Mouse (Mus musculus) spleen, adult 2 months (tissue): ENCODE data around the gene Vmn1r32. TPM values are rescaled to one million over a fixed set of nuclear protein-coding genes. Genes with fewer than 3 reads are reported as not detected.

Experiments used
- DNase-seq, 2 experiments: peaks; one replicate each; pipeline versions ENCODE4 v3.0.0 to v3.0.0-alpha.2; 2012 to 2021; ENCODE audit warnings: low spot score in 2 of 2, low read depth in 1 of 2
- H3K27ac ChIP-seq: fragments of 200-500 bp; 2 replicates; pipeline ENCODE4 v1.5.1; 2012; ENCODE audit warnings: low read length, inconsistent platforms; ENCODE audit not compliant: insufficient read depth
- H3K27me3 ChIP-seq: fragments of 200-500 bp; 2 replicates; pipeline ENCODE4 v1.6.1; 2012; ENCODE audit warnings: mild to moderate bottlenecking, moderate library complexity, low read length, inconsistent platforms; ENCODE audit not compliant: control insufficient read depth, insufficient read depth
- H3K36me3 ChIP-seq: fragments of 200-500 bp; 2 replicates; pipeline ENCODE4 v1.6.1; 2012; ENCODE audit warnings: mild to moderate bottlenecking, low read length, inconsistent platforms; ENCODE audit not compliant: control insufficient read depth, insufficient read depth
- H3K4me1 ChIP-seq: fragments of 200-500 bp; 2 replicates; pipeline ENCODE4 v1.6.1; 2011; ENCODE audit warnings: inconsistent platforms; ENCODE audit not compliant: control insufficient read depth, insufficient read depth, insufficient read length
- H3K4me3 ChIP-seq: fragments of 200-500 bp; 2 replicates; pipeline ENCODE4 v1.5.1; 2011; ENCODE audit warnings: mild to moderate bottlenecking, inconsistent platforms; ENCODE audit not compliant: insufficient read depth, insufficient read length; ENCODE audit errors: extremely low read depth
- CTCF ChIP-seq: fragments of 200-500 bp; IDR thresholded peaks from 2 replicates; pipeline ENCODE4 v1.5.1; 2011; ENCODE audit warnings: mild to moderate bottlenecking, inconsistent platforms; ENCODE audit not compliant: insufficient read depth, insufficient read length, insufficient replicate concordance; ENCODE audit errors: extremely low read depth
- POLR2A ChIP-seq: fragments of 200-500 bp; IDR thresholded peaks from 2 replicates; pipeline ENCODE4 v1.6.1; 2011; ENCODE audit warnings: low read depth, low read length, inconsistent platforms
- WGBS: fragments of 180-500 bp; shearing (Covaris S2); methylation state at CpG from one replicate; pipeline ENCODE4 v1.1.7; 2018; 5-methylcytosine and 5-hydroxymethylcytosine counted together
- polyA plus RNA-seq: library from polyadenylated mRNA; depleted of rRNA; stranded (reverse); fragments of >200 nt; gene quantifications from 2 replicates; pipeline ENCODE4 v1.2.3, GENCODE M21; 2012; rRNA removed

The Vmn1r32 gene
- polyA plus RNA-seq, result not detected in 2 replicates

GRCm38 (mm10) chr6:66559996-66560395 lies at the start of gene Vmn1r32:
Gene Vmn1r32 (minus strand): TSS chr6:66560096.
- no peaks in the 10 kb centered on the region for H3K36me3 ChIP-seq
- no peak for DNase-seq
- H3K4me3 ChIP-seq, result no peak within 1 kb of the TSS
- TF ChIP-seq CTCF, result no peak
- TF ChIP-seq POLR2A, result no peak
- 85% methylated on average over 1 of the region's 1 CpGs for WGBS
- no peak within 1 kb of the TSS for H3K27ac ChIP-seq
- H3K27me3 ChIP-seq, result no peaks in the 10 kb centered on the region
- H3K4me1 ChIP-seq, result no peaks in the 10 kb centered on the region

GRCm38 (mm10) chr6:66595804-66596203 lies 35.9 kb upstream of the Vmn1r32 start:
- TF ChIP-seq CTCF (no peak), POLR2A (no peak)
- Histone ChIP-seq H3K36me3 (no peaks in the 10 kb centered on the region), H3K4me3 (no peak overlapping the region), H3K27me3 (no peaks in the 10 kb centered on the region), H3K27ac (no peak overlapping the region), H3K4me1 (peaks cover 3% of the 10 kb centered on the region; the same call in 1 of the 2 replicates)
- DNase-seq, result peak; percentile 26 to 34

- no peak for TF ChIP-seq POLR2A
- no peak for TF ChIP-seq CTCF
- Histone ChIP-seq H3K36me3 (peaks cover 8% of the 10 kb centered on the region; the same call in 1 of the 2 replicates), H3K4me3 (peak overlapping the region; percentile 88), H3K27ac (no peak overlapping the region; the same call in 1 of the 2 replicates), H3K4me1 (no peaks in the 10 kb centered on the region; the same call in 1 of the 2 replicates), H3K27me3 (no peaks in the 10 kb centered on the region)
- DNase-seq, result no peak
- 12% methylated on average over 7 of the region's 7 CpGs for WGBS
These were observed 23.9 kb downstream of the Vmn1r32 start for GRCm38 (mm10) chr6:66535966-66536365.

- Histone ChIP-seq H3K4me3 (peak within 1 kb of the TSS; percentile 88), H3K27me3 (no peaks in the 10 kb centered on the region), H3K36me3 (peaks cover 6% of the 10 kb centered on the region; the same call in 1 of the 2 replicates), H3K4me1 (no peaks in the 10 kb centered on the region; the same call in 1 of the 2 replicates), H3K27ac (peak within 1 kb of the TSS; percentile 82)
- under 1% methylated on average over 57 of the region's 57 CpGs for WGBS
- peak; percentile 97 to 98 for DNase-seq
- TF ChIP-seq CTCF (no peak), POLR2A (peak; percentile 61; the same call in 1 of the 2 replicates)
These were observed 24.7 kb downstream of the Vmn1r32 start, which contains the start of gene Mad2l1 for GRCm38 (mm10) chr6:66535028-66535862. Gene Mad2l1 (plus strand): TSS chr6:66535390.

- peak overlapping the region; percentile 82 for H3K27ac ChIP-seq
- H3K4me3 ChIP-seq, result peak overlapping the region; percentile 88
- no peak for TF ChIP-seq CTCF
- TF ChIP-seq POLR2A, result no peak
- no peaks in the 10 kb centered on the region for H3K27me3 ChIP-seq
- no peaks in the 10 kb centered on the region; the same call in 1 of the 2 replicates for H3K4me1 ChIP-seq
- H3K36me3 ChIP-seq, result 0 out of 2 replicates have a peak, but pooled peaks cover 3% of the 10 kb centered on the region
- WGBS, result 52% methylated on average over 5 of the region's 5 CpGs
- no peak for DNase-seq
These were observed 25.4 kb downstream of the Vmn1r32 start for GRCm38 (mm10) chr6:66534366-66534941.

GRCm38 (mm10) chr6:66533241-66533640 lies 26.7 kb downstream of the Vmn1r32 start:
- Histone ChIP-seq H3K4me3 (no peak overlapping the region), H3K27ac (no peak overlapping the region), H3K4me1 (no peaks in the 10 kb centered on the region; the same call in 1 of the 2 replicates), H3K27me3 (no peaks in the 10 kb centered on the region), H3K36me3 (no peaks in the 10 kb centered on the region)
- WGBS, result 27% methylated on average over 3 of the region's 3 CpGs
- peak in 1 of 2 experiments; percentile 43 for DNase-seq
- TF ChIP-seq POLR2A (no peak), CTCF (no peak)

- TF ChIP-seq CTCF (no peak), POLR2A (no peak)
- Histone ChIP-seq H3K36me3 (no peaks in the 10 kb centered on the region), H3K4me1 (no peaks in the 10 kb centered on the region), H3K4me3 (no peak overlapping the region), H3K27ac (no peak overlapping the region), H3K27me3 (no peaks in the 10 kb centered on the region)
- 91% methylated on average over 10 of the region's 10 CpGs for WGBS
- no peak for DNase-seq
These were observed 31.5 kb downstream of the Vmn1r32 start for GRCm38 (mm10) chr6:66528386-66528785.
